Mouse (Mus musculus): ENCODE measurements around the gene Plk3. TPM values are rescaled to one million over a fixed set of nuclear protein-coding genes. Genes with fewer than 3 reads are reported as not detected.
A peak's percentile ranks its signal among the peaks of the same experiment; 100 is the strongest.
"Not testable (repeated sequence)": the region's sequence is repeated elsewhere in the genome, so short reads cannot be mapped to it uniquely, and the experiment has no call there.

Gene Plk3
- polyA plus RNA-seq (2012; rRNA removed), result 11.2 and 13.6 TPM in 2 replicates

DNA sequence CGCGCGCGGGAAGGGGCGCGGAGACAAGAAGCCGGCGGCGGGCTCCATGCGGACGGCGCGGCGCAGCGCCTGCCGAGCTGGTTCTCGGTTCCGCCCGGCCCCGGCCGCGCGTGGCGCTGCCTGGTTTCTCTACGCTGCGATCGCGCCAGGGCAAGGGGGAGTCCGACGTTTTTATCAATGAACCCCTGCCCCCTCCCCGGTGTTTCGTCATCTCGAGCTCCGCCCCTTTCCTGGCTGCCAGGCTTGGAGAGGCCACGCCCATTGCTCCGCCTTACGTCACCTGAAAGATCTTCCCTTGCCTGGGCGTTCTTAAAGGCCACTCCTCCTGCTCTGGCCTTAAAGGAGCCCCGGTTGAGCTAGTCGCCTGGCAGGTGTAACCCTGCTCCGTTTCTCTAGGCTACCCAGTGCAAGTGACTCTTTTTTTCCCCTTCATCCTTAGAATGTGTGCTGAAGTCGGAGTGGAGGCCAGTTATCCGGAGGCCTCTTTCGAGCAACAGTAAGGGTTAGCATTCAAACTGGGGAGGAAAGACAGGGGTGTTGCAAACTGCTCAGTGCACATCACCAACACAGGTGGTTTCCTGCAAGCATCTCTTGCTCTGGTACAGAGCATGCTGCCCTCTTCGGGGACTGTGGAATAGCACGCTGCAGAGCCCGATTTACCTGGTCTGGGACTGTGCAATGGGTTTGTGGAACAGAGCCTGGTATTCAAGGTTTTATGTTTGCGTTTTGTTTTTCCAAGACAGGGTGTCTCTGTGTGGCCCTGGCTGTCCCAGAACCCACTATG lies at the start of gene Plk3:
Gene Plk3, minus strand, starts transcription at position 147 of the 784 bp plus-strand sequence.
- H3K4me3 ChIP-seq (replicated peaks; ENCODE audit: insufficient read depth, low read depth, low read length), result peak within 1 kb of the TSS; percentile 67
- no peaks in the 10 kb centered on the region; the same call in 1 of the 2 replicates for H3K4me1 ChIP-seq (ENCODE audit: control insufficient read depth, insufficient read depth, low read length)
- 2% methylated on average over 31 of the region's 48 CpGs for WGBS
- peak; percentile 97 to 99 for DNase-seq
- peak within 1 kb of the TSS; percentile 17 for H3K27ac ChIP-seq (ENCODE audit: insufficient read depth, low read length)
- no peaks in the 10 kb centered on the region for H3K27me3 ChIP-seq (ENCODE audit: control insufficient read depth, insufficient read depth, low read length)
- TF ChIP-seq POLR2A (IDR thresholded peaks at IDR 0.05; ENCODE audit: borderline replicate concordance, insufficient read depth, low read length) (peak; percentile 66; the same call in 1 of the 2 replicates), CTCF (IDR thresholded peaks at IDR 0.05; ENCODE audit: borderline replicate concordance, insufficient read depth, low read depth, low read length) (no peak)

- Histone ChIP-seq H3K4me3 (replicated peaks; ENCODE audit: insufficient read depth, low read depth, low read length) (peak overlapping the region; percentile 68), H3K27ac (ENCODE audit: insufficient read depth, low read length) (peak overlapping the region; percentile 29; the same call in 1 of the 2 replicates)
- not testable (repeated sequence) for H3K27me3 ChIP-seq (ENCODE audit: control insufficient read depth, insufficient read depth, low read length); DNase-seq; H3K4me1 ChIP-seq (ENCODE audit: control insufficient read depth, insufficient read depth, low read length)
- WGBS, result 12% methylated on average over 9 of the region's 9 CpGs
Measured at GRCm38 (mm10) chr4:117182759-117183096, 49.0 kb upstream of the Plk3 start.

- TF ChIP-seq CTCF (IDR thresholded peaks at IDR 0.05; ENCODE audit: borderline replicate concordance, insufficient read depth, low read depth, low read length), result no peak
- peak; percentile 54; the same call in 1 of the 2 replicates for TF ChIP-seq POLR2A (IDR thresholded peaks at IDR 0.05; ENCODE audit: borderline replicate concordance, insufficient read depth, low read length)
- DNase-seq, result peak; percentile 90 to 94
- Histone ChIP-seq H3K4me3 (replicated peaks; ENCODE audit: insufficient read depth, low read depth, low read length) (peak within 1 kb of the TSS; percentile 68), H3K4me1 (ENCODE audit: control insufficient read depth, insufficient read depth, low read length) (peaks cover 3% of the 10 kb centered on the region; the same call in 1 of the 2 replicates), H3K27ac (ENCODE audit: insufficient read depth, low read length) (peak within 1 kb of the TSS; percentile 29; the same call in 1 of the 2 replicates), H3K27me3 (ENCODE audit: control insufficient read depth, insufficient read depth, low read length) (no peaks in the 10 kb centered on the region)
- WGBS, result under 1% methylated on average over 42 of the region's 42 CpGs
Measured at GRCm38 (mm10) chr4:117181863-117182758, 48.3 kb upstream of the Plk3 start, which contains the start of gene Kif2c. TSS of gene Kif2c (minus strand) at chr4:117182639.

GRCm38 (mm10) chr4:117169936-117170335 lies 36.2 kb upstream of the Plk3 start:
- no peak overlapping the region for H3K4me3 ChIP-seq (replicated peaks; ENCODE audit: insufficient read depth, low read depth, low read length)
- no peak for DNase-seq
- WGBS, result 94% methylated on average over 5 of the region's 5 CpGs
- no peak for TF ChIP-seq CTCF (IDR thresholded peaks at IDR 0.05; ENCODE audit: borderline replicate concordance, insufficient read depth, low read depth, low read length)
- TF ChIP-seq POLR2A (IDR thresholded peaks at IDR 0.05; ENCODE audit: borderline replicate concordance, insufficient read depth, low read length), result no peak
- no peaks in the 10 kb centered on the region for H3K27me3 ChIP-seq (ENCODE audit: control insufficient read depth, insufficient read depth, low read length)
- H3K4me1 ChIP-seq (ENCODE audit: control insufficient read depth, insufficient read depth, low read length), result no peaks in the 10 kb centered on the region
- H3K27ac ChIP-seq (ENCODE audit: insufficient read depth, low read length), result no peak overlapping the region

DNA sequence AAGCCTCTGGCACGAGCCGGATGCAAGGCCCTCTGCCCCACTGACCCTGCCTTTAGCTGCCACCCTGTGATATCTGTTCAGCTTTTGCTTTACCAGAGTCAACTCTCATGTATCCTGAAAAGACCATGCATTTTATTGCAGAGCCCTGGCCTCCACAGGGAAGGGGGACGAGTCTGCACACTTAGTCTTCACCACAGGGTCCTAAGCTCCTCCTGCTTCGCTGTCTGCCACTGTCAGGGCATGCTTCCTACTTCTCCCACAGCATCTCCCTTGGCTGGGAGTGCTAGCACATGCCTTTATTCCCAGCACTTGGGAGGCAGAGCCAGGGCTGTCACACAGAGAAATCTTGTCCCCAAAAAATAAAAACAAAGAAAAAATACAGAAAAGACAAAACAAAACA lies 27.4 kb upstream of the Plk3 start:
- no peak for DNase-seq
- Histone ChIP-seq H3K4me1 (ENCODE audit: control insufficient read depth, insufficient read depth, low read length) (no peaks in the 10 kb centered on the region), H3K27ac (ENCODE audit: insufficient read depth, low read length) (no peak overlapping the region), H3K4me3 (replicated peaks; ENCODE audit: insufficient read depth, low read depth, low read length) (no peak overlapping the region), H3K27me3 (ENCODE audit: control insufficient read depth, insufficient read depth, low read length) (no peaks in the 10 kb centered on the region)
- 71% methylated on average over 4 of the region's 4 CpGs for WGBS
- TF ChIP-seq POLR2A (IDR thresholded peaks at IDR 0.05; ENCODE audit: borderline replicate concordance, insufficient read depth, low read length) (no peak), CTCF (IDR thresholded peaks at IDR 0.05; ENCODE audit: borderline replicate concordance, insufficient read depth, low read depth, low read length) (no peak)

DNA sequence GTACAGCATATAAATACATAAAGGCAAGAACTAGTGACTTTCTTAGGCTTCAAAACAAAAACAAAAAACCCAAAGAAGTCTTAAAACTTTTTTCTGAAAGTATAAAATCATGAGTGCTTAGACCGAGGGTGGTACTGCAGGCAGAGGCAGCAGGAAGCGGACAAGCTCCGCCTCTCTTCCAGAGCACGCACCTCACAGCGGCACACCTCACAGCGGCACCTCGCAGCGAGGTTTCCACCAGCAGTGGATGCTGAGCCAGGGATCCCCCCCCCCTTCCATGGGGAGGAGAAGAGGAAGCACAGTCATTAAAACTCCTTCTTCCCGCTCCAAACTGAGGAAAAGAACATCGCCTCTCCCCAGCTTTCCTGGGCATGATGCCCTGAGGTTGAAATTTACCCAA lies 25.9 kb upstream of the Plk3 start:
- Histone ChIP-seq H3K4me1 (ENCODE audit: control insufficient read depth, insufficient read depth, low read length) (no peaks in the 10 kb centered on the region), H3K4me3 (replicated peaks; ENCODE audit: insufficient read depth, low read depth, low read length) (no peak overlapping the region), H3K27me3 (ENCODE audit: control insufficient read depth, insufficient read depth, low read length) (no peaks in the 10 kb centered on the region), H3K27ac (ENCODE audit: insufficient read depth, low read length) (no peak overlapping the region)
- WGBS, result 77% methylated on average over 10 of the region's 10 CpGs
- no peak for TF ChIP-seq CTCF (IDR thresholded peaks at IDR 0.05; ENCODE audit: borderline replicate concordance, insufficient read depth, low read depth, low read length)
- TF ChIP-seq POLR2A (IDR thresholded peaks at IDR 0.05; ENCODE audit: borderline replicate concordance, insufficient read depth, low read length), result no peak
- DNase-seq, result no peak

GRCm38 (mm10) chr4:117156372-117156771 lies 22.6 kb upstream of the Plk3 start:
- DNase-seq, result no peak
- Histone ChIP-seq H3K4me1 (ENCODE audit: control insufficient read depth, insufficient read depth, low read length) (no peaks in the 10 kb centered on the region), H3K4me3 (replicated peaks; ENCODE audit: insufficient read depth, low read depth, low read length) (peak overlapping the region; percentile 86), H3K27me3 (ENCODE audit: control insufficient read depth, insufficient read depth, low read length) (no peaks in the 10 kb centered on the region), H3K27ac (ENCODE audit: insufficient read depth, low read length) (peak overlapping the region; percentile 87; the same call in 1 of the 2 replicates)
- WGBS, result 28% methylated on average over 6 of the region's 6 CpGs
- TF ChIP-seq CTCF (IDR thresholded peaks at IDR 0.05; ENCODE audit: borderline replicate concordance, insufficient read depth, low read depth, low read length) (no peak), POLR2A (IDR thresholded peaks at IDR 0.05; ENCODE audit: borderline replicate concordance, insufficient read depth, low read length) (no peak)
